Mouse (Mus musculus) ES-Bruce4 (cell line): ENCODE results near the gene Klhl25.

ENCODE experiments used
- CTCF ChIP-seq: IDR thresholded peaks from one replicate; pipeline ENCODE4 v1.8.1; 2011; ENCODE audit warnings: low read depth, low read length
- EP300 ChIP-seq: IDR thresholded peaks from 2 replicates; pipeline ENCODE4 v1.6.1; 2011; ENCODE audit warnings: low read depth, low read length; ENCODE audit not compliant: insufficient read depth
- POLR2A ChIP-seq: IDR thresholded peaks from one replicate; pipeline ENCODE4 v1.8.1; 2011; ENCODE audit warnings: low read length; ENCODE audit not compliant: insufficient read depth

DNA sequence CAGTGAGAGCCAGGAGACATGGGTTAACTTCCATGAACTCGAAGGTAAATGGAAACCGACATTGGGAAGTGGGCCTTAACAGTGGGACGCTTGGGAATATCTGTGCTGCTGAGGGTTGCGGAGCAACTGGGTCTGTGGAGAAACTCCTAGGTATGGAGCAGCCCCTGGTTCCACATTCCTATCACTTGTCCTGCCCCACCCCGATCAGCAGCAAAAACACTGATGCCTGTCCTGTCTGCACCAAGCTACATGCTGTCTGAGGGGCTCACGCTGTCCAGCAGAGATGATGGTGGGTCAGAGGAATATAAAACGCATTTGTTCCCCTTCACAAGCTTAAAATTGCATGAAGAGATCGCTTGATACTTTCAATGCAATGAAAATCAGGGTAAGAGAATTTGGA is 32.1 kb downstream of the Klhl25 start:
- TF ChIP-seq CTCF (no peak), POLR2A (no peak), EP300 (no peak)
